Mouse (Mus musculus) spleen, postnatal 36 days (tissue): ENCODE measurements around the gene Ibtk.

Experiments used
- DNase-seq, 2 experiments: peaks; one replicate each; pipeline ENCODE4 v3.0.0; 2022; ENCODE audit warnings: low spot score in 2 of 2, mixed read lengths in 1 of 2

Ibtk gene

GRCm38 (mm10) chr9:85701981-85702380 is 47.2 kb downstream of the Ibtk start:
- DNase-seq = no peak

GRCm38 (mm10) chr9:85695606-85696005 is 53.5 kb downstream of the Ibtk start:
- DNase-seq = no peak

GRCm38 (mm10) chr9:85693231-85694116 is 55.7 kb downstream of the Ibtk start:
- DNase-seq = no peak

GRCm38 (mm10) chr9:85685010-85685409 is 64.1 kb downstream of the Ibtk start:
- peak in 1 of 2 experiments; percentile 8 for DNase-seq

- no peak for DNase-seq
Measured at GRCm38 (mm10) chr9:85675131-85675905, 73.8 kb downstream of the Ibtk start.

- DNase-seq = no peak
Measured at GRCm38 (mm10) chr9:85673907-85674481, 75.1 kb downstream of the Ibtk start.

- DNase-seq = no peak
Measured at GRCm38 (mm10) chr9:85671582-85672331, 77.4 kb downstream of the Ibtk start.

GRCm38 (mm10) chr9:85664316-85664715 is 84.8 kb downstream of the Ibtk start:
- no peak for DNase-seq

- DNase-seq = no peak
Measured at GRCm38 (mm10) chr9:85663810-85664209, 85.3 kb downstream of the Ibtk start.

- DNase-seq = no peak
Measured at GRCm38 (mm10) chr9:85663091-85663490, 86.0 kb downstream of the Ibtk start.

GRCm38 (mm10) chr9:85653401-85653800 is 95.7 kb downstream of the Ibtk start:
- DNase-seq = no peak

- no peak for DNase-seq
Measured at GRCm38 (mm10) chr9:85638276-85638675, 110.9 kb downstream of the Ibtk start.
